Mouse (Mus musculus): Measurements from ENCODE around the gene Hist1h2bb. TPM values are rescaled to one million over a fixed set of nuclear protein-coding genes. Genes with fewer than 3 reads are reported as not detected.
"Not testable (repeated sequence)": the region's sequence is repeated elsewhere in the genome, so short reads cannot be mapped to it uniquely, and the experiment has no call there.

Hist1h2bb gene
- polyA plus RNA-seq, 1 experiment from 2014 or later: 5.6 TPM

GRCm38 (mm10) chr13:23708041-23708440 is 38.5 kb upstream of the Hist1h2bb start:
- Histone ChIP-seq H3K4me2 (no peak overlapping the region), H3K9ac (no peak overlapping the region), H3K27me3 (peaks cover 19% of the 10 kb centered on the region), H3K9me3 (replicated peaks) (no peaks in the 10 kb centered on the region), H3K4me3 (replicated peaks) (no peak overlapping the region), H3K27ac (replicated peaks) (no peak overlapping the region), H3K36me3 (replicated peaks) (no peaks in the 10 kb centered on the region), H3K4me1 (replicated peaks) (peaks cover 25% of the 10 kb centered on the region)
- no peak for ATAC-seq (ENCODE audit: insufficient read depth)
- WGBS (ENCODE audit: insufficient replicate concordance): 66% methylated on average over 4 of the region's 4 CpGs

- no peak for ATAC-seq (ENCODE audit: insufficient read depth)
- WGBS (ENCODE audit: insufficient replicate concordance): 62% methylated on average over 4 of the region's 4 CpGs
- Histone ChIP-seq H3K4me3 (replicated peaks) (no peak overlapping the region), H3K27ac (replicated peaks) (no peak overlapping the region), H3K27me3 (peaks cover 19% of the 10 kb centered on the region), H3K9ac (no peak overlapping the region), H3K4me1 (replicated peaks) (peaks cover 25% of the 10 kb centered on the region), H3K4me2 (no peak overlapping the region), H3K36me3 (replicated peaks) (no peaks in the 10 kb centered on the region), H3K9me3 (replicated peaks) (no peaks in the 10 kb centered on the region)
Observed at GRCm38 (mm10) chr13:23708654-23709053, 37.9 kb upstream of the Hist1h2bb start.

- Histone ChIP-seq H3K4me1 (replicated peaks) (peaks cover 25% of the 10 kb centered on the region), H3K27ac (replicated peaks) (peak overlapping the region; percentile 77), H3K36me3 (replicated peaks) (no peaks in the 10 kb centered on the region), H3K4me3 (replicated peaks) (peak overlapping the region; percentile 56), H3K9ac (peak overlapping the region; percentile 64), H3K4me2 (peak overlapping the region; percentile 74), H3K27me3 (peaks cover 19% of the 10 kb centered on the region), H3K9me3 (replicated peaks) (no peaks in the 10 kb centered on the region)
- ATAC-seq (ENCODE audit: insufficient read depth): 0 out of 2 replicates have a peak, but pooled peaks have one; percentile 19
- WGBS (ENCODE audit: insufficient replicate concordance): 34% methylated on average over 15 of the region's 15 CpGs
Observed at GRCm38 (mm10) chr13:23709714-23710373, 36.7 kb upstream of the Hist1h2bb start.

GRCm38 (mm10) chr13:23710374-23711089 is 36.0 kb upstream of the Hist1h2bb start, which contains the start of gene Hfe:
TSS of gene Hfe (minus strand) at chr13:23710854.
- Histone ChIP-seq H3K4me3 (replicated peaks) (peak within 1 kb of the TSS; percentile 56), H3K9me3 (replicated peaks) (no peaks in the 10 kb centered on the region), H3K36me3 (replicated peaks) (no peaks in the 10 kb centered on the region), H3K4me1 (replicated peaks) (peaks cover 25% of the 10 kb centered on the region), H3K27me3 (peaks cover 19% of the 10 kb centered on the region), H3K4me2 (peak within 1 kb of the TSS; percentile 74), H3K9ac (peak within 1 kb of the TSS; percentile 64), H3K27ac (replicated peaks) (peak within 1 kb of the TSS; percentile 77)
- WGBS (ENCODE audit: insufficient replicate concordance): 3% methylated on average over 17 of the region's 17 CpGs
- ATAC-seq (ENCODE audit: insufficient read depth): peak; percentile 63

GRCm38 (mm10) chr13:23716261-23717042 is 30.1 kb upstream of the Hist1h2bb start:
- Histone ChIP-seq H3K9ac (no peak overlapping the region), H3K4me1 (replicated peaks) (peaks cover 8% of the 10 kb centered on the region), H3K27ac (replicated peaks) (no peak overlapping the region), H3K36me3 (replicated peaks) (no peaks in the 10 kb centered on the region), H3K4me3 (replicated peaks) (no peak overlapping the region), H3K27me3 (peaks cover 3% of the 10 kb centered on the region; the same call in 1 of the 2 replicates), H3K4me2 (no peak overlapping the region), H3K9me3 (replicated peaks) (no peaks in the 10 kb centered on the region)
- no peak for ATAC-seq (ENCODE audit: insufficient read depth)
- 26% methylated on average over 5 of the region's 5 CpGs for WGBS (ENCODE audit: insufficient replicate concordance)

GRCm38 (mm10) chr13:23717176-23717575 is 29.4 kb upstream of the Hist1h2bb start:
- WGBS (ENCODE audit: insufficient replicate concordance): 47% methylated on average over 11 of the region's 11 CpGs
- Histone ChIP-seq H3K4me1 (replicated peaks) (peaks cover 4% of the 10 kb centered on the region; the same call in 1 of the 2 replicates), H3K27me3 (no peaks in the 10 kb centered on the region; the same call in 1 of the 2 replicates), H3K9ac (no peak overlapping the region), H3K36me3 (replicated peaks) (no peaks in the 10 kb centered on the region), H3K4me2 (no peak overlapping the region), H3K4me3 (replicated peaks) (no peak overlapping the region), H3K27ac (replicated peaks) (0 out of 2 replicates have a peak overlapping the region, but pooled peaks have one; percentile 41), H3K9me3 (replicated peaks) (no peaks in the 10 kb centered on the region)
- no peak for ATAC-seq (ENCODE audit: insufficient read depth)

- H3K4me3 ChIP-seq (replicated peaks); H3K36me3 ChIP-seq (replicated peaks); H3K9me3 ChIP-seq (replicated peaks); H3K9ac ChIP-seq; H3K4me1 ChIP-seq (replicated peaks); ATAC-seq (ENCODE audit: insufficient read depth); H3K27me3 ChIP-seq; H3K4me2 ChIP-seq: not testable (repeated sequence)
- WGBS (ENCODE audit: insufficient replicate concordance): 17% methylated on average over 2 of the region's 2 CpGs
- 0 out of 2 replicates have a peak overlapping the region, but pooled peaks have one; percentile 41 for H3K27ac ChIP-seq (replicated peaks)
Observed at GRCm38 (mm10) chr13:23717593-23718245, 28.8 kb upstream of the Hist1h2bb start.

DNA sequence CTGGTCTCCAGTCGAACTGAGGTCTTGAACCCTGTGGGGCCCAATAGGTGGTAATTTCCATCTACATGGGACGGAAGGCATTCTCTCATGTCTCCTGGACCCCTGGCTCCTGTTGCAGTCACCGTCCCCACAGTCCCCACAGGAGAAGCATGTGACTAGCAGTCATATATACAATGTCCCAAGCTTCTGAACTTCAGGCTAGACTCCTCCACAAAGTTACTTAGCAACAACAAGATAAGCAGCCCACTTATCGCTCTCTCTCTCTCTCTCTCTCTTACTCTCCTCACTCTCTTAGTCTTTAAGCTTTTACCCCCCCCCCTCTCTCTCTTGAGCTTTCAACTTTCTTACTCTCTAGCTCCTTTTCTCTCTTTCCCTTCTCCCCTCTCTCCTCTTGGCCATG is 22.3 kb upstream of the Hist1h2bb start:
- Histone ChIP-seq H3K27me3 (no peaks in the 10 kb centered on the region), H3K4me3 (replicated peaks) (no peak overlapping the region), H3K9me3 (replicated peaks) (no peaks in the 10 kb centered on the region), H3K4me1 (replicated peaks) (peaks cover 53% of the 10 kb centered on the region), H3K4me2 (no peak overlapping the region), H3K36me3 (replicated peaks) (no peaks in the 10 kb centered on the region), H3K9ac (no peak overlapping the region; the same call in 1 of the 2 replicates), H3K27ac (replicated peaks) (no peak overlapping the region)
- no peak for ATAC-seq (ENCODE audit: insufficient read depth)
- 48% methylated on average over 4 of the region's 4 CpGs for WGBS (ENCODE audit: insufficient replicate concordance)

GRCm38 (mm10) chr13:23725213-23725612 is 21.3 kb upstream of the Hist1h2bb start:
- no peak for ATAC-seq (ENCODE audit: insufficient read depth)
- Histone ChIP-seq H3K4me3 (replicated peaks) (no peak overlapping the region), H3K4me2 (no peak overlapping the region), H3K4me1 (replicated peaks) (peaks cover 60% of the 10 kb centered on the region), H3K36me3 (replicated peaks) (no peaks in the 10 kb centered on the region), H3K27me3 (no peaks in the 10 kb centered on the region), H3K9ac (no peak overlapping the region), H3K27ac (replicated peaks) (no peak overlapping the region), H3K9me3 (replicated peaks) (no peaks in the 10 kb centered on the region)
- WGBS (ENCODE audit: insufficient replicate concordance): 33% methylated on average over 1 of the region's 1 CpGs

DNA sequence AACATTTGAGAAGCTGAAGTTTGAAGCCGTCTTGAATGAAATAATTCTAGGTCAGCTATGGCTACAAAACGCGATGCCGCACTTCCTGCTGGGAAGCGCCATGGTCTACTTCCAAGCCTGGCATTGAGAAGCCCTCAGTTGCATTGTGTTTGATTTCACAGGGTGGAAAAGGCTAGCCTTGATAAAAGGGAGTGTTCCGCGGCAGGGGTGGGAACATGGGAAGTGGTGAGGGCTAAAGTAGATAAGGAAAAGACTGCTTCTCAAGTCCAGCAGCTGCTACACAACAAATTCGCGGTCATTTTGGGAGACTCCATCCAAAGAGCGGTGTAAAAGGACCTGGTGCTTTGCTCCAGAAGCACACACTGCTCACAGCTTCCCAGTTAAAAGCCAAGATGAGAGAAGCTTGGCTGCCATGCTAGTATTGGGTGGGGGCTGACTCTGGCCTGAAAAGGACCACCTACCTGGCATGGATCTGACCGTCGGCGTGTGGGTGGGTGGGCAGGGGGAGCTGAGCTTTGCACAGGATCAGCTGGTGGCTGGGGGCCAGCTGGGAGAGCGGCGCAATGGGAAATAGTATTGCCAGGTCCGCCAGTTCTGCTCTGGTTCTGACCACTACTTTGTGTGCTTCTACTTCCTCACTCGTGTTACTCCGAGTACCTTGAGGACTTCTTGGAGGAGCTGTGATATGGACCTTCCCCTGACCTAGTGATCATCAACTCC is 17.9 kb upstream of the Hist1h2bb start:
- H3K4me2 ChIP-seq: peak overlapping the region; percentile 32
- H3K27ac ChIP-seq (replicated peaks): peak overlapping the region; percentile 53
- H3K9me3 ChIP-seq (replicated peaks): no peaks in the 10 kb centered on the region
- no peak overlapping the region for H3K9ac ChIP-seq
- 48% methylated on average over 18 of the region's 18 CpGs for WGBS (ENCODE audit: insufficient replicate concordance)
- no peak overlapping the region for H3K4me3 ChIP-seq (replicated peaks)
- peaks cover 58% of the 10 kb centered on the region for H3K4me1 ChIP-seq (replicated peaks)
- no peaks in the 10 kb centered on the region for H3K36me3 ChIP-seq (replicated peaks)
- no peaks in the 10 kb centered on the region for H3K27me3 ChIP-seq
- no peak for ATAC-seq (ENCODE audit: insufficient read depth)
